Mouse (Mus musculus) left cerebral cortex, adult 18-20 months (tissue): Measurements from ENCODE around the gene Hcrt. TPM values are rescaled to one million over a fixed set of nuclear protein-coding genes. Genes with fewer than 3 reads are reported as not detected.

ENCODE experiments used
- DNase-seq, 2 experiments: peaks; one replicate each; pipeline ENCODE4 v3.0.0; 2021 to 2022; ENCODE audit warnings: low spot score in 2 of 2, mixed read lengths in 1 of 2
- total RNA-seq, 2 experiments: library from RNA; stranded (reverse); gene quantifications; 2 replicates each; pipeline ENCODE4 v1.2.3; 2021

Hcrt gene
- total RNA-seq, 2 experiments from 2014 or later, result not detected

DNA sequence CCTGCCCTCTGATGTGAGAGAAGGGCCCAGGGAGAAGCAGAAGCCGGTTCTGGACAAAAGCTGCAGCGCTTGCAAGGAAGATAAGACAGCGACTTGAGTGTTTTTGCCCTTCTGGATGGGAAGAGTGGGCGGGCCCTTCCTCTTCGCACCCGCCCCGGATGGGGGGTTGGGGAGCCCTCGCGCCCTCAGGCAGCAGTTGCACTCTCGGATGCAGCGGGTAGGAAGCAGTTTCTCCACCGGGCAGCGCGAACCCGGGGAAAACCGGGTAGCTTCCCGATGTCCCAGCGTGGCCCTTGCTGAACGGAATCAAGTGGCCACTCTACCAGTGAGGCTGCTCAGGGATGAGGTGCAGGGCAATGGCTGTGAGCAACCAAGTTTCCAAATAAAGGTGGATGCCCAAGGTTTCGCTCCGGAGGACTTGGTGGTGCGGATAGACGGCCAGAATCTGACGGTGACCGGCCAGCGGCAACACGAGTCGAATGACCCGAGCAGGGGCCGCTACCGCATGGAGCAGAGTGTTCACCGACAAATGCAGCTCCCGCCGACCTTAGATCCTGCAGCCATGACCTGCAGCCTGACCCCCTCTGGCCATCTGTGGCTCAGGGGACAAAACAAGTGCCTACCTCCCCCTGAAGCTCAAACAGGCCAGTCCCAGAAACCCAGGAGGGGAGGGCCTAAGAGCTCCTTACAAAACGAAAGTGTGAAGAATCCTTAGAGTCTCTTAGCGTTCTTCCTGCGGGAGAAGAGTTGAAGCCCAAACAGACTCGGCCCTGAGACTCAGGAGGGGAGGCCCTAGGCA is 48.8 kb downstream of the Hcrt start, which contains the start of gene Hspb9:
TSS of gene Hspb9 (plus strand) at position 116 of the 799 bp plus-strand sequence.
- peak in 1 of 2 experiments; percentile 70 for DNase-seq

DNA sequence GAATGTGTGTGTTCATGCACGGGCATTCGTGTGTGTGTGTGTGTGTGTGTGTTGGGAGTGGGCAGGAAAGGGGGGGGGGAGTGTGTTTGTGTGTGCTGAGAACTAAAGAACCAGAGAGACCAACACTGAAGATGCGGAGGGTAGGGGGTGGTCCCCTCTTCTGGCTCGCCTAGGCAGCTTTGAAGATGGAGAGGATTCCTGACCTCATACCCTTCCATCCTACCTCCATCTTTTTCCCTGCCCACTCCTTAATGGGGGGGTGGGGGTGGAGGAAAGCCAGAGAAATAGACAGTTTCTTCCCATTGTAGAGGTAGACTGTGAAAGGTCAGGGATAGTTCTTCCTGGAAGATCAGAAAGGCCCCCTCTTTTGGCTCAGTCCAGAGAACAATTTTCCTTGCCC is 49.6 kb downstream of the Hcrt start:
- DNase-seq, result no peak

DNA sequence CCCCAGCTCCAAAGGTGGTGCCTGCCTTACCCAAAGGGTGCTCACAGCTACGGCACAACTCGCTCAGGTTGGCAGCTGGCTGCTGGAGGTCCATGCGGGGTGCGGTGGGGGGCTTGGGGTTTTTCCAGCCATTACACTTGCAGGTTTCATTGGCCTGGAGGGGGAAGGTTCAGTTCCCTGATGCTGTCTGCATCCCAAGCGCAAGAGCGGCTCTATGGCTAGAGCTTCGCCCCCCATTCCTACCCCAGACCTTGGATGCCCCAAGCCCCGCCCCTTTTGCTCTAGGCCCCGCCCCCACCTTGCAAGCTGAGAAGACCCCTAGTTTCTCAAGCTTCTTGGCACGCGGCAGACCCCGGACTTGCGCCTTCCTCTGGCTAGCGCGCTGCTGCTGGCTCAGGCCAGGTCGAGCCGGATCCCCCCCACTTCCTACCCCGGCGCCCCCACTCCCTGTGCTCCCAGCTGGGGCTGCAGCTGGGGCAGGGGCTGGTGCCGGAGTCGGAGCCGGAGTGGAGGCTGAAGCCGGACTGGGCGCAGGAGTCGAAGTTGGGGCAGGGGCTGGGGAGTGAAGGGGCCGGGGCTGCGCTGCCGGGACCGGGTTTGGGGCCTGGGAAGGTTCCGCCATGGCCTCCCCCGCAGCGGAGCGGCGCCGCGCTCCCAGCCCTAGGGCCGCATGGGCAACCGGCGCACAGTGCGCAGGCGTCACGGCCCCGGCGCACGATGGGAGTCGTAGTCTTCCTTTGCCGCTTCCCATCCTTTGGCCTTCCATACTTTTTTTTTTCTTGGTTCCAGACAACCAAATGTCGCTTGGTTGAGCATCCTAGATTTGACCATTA is 50.7 kb downstream of the Hcrt start, which contains the start of gene Kat2a:
TSS of gene Kat2a (minus strand) at position 683 of the 833 bp plus-strand sequence.
- peak; percentile 81 to 90 for DNase-seq

Other genes starting within 250 kb of the Hcrt start
- gene Acly, start 234.9 kb downstream of the Hcrt start, total RNA-seq, result 100 to 1,000 TPM; 133 to 140 TPM
- 1 to 10 TPM in 1 of 2 experiments, under 1 TPM in 1; 0.98 to 1.5 TPM for gene Ttc25, start 217.3 kb downstream of the Hcrt start, total RNA-seq
- 100 to 1,000 TPM in 1 of 2 experiments, 10 to 100 TPM in 1; 92.4 to 131 TPM for gene Cnp, start 188.0 kb downstream of the Hcrt start, total RNA-seq
- gene Nkiras2, start 143.7 kb downstream of the Hcrt start, total RNA-seq, result 10 to 100 TPM; 11.7 to 13.0 TPM
- 100 to 1,000 TPM; 258 to 267 TPM for gene Dnajc7, start 142.8 kb downstream of the Hcrt start, total RNA-seq
- gene Zfp385c, start 70.5 kb downstream of the Hcrt start, total RNA-seq, result under 1 TPM; 0.35 to 0.66 TPM
- gene Dhx58, start 58.7 kb downstream of the Hcrt start, total RNA-seq, result 1 to 10 TPM; 1.8 to 2.4 TPM
- 10 to 100 TPM; 63.2 to 63.3 TPM for gene Kat2a, start 50.5 kb downstream of the Hcrt start, total RNA-seq
- gene Hspb9, start 49.1 kb downstream of the Hcrt start, total RNA-seq, result not detected
- gene Rab5c, start 24.7 kb downstream of the Hcrt start, total RNA-seq, result 100 to 1,000 TPM; 152 to 162 TPM
- 10 to 100 TPM; 12.9 to 15.9 TPM for gene Kcnh4, start 3.0 kb downstream of the Hcrt start, total RNA-seq
- gene Ghdc, start 8.0 kb upstream of the Hcrt start, total RNA-seq, result 1 to 10 TPM; 7.0 to 8.6 TPM
- gene Stat5b, start 87.8 kb upstream of the Hcrt start, total RNA-seq, result 10 to 100 TPM; 26.8 to 28.0 TPM
- gene Stat5a, start 96.4 kb upstream of the Hcrt start, total RNA-seq, result 1 to 10 TPM; 1.8 to 2.5 TPM
- gene Stat3, start 176.6 kb upstream of the Hcrt start, total RNA-seq, result 10 to 100 TPM; 38.8 to 46.7 TPM
- gene Cavin1, start 208.0 kb upstream of the Hcrt start, total RNA-seq, result 10 to 100 TPM; 22.7 to 24.9 TPM
- 100 to 1,000 TPM; 423 to 445 TPM for gene Atp6v0a1, start 246.5 kb upstream of the Hcrt start, total RNA-seq